Mouse (Mus musculus): ENCODE measurements around the gene Zfp607b.
A peak's percentile ranks its signal among the peaks of the same experiment; 100 is the strongest.

DNA sequence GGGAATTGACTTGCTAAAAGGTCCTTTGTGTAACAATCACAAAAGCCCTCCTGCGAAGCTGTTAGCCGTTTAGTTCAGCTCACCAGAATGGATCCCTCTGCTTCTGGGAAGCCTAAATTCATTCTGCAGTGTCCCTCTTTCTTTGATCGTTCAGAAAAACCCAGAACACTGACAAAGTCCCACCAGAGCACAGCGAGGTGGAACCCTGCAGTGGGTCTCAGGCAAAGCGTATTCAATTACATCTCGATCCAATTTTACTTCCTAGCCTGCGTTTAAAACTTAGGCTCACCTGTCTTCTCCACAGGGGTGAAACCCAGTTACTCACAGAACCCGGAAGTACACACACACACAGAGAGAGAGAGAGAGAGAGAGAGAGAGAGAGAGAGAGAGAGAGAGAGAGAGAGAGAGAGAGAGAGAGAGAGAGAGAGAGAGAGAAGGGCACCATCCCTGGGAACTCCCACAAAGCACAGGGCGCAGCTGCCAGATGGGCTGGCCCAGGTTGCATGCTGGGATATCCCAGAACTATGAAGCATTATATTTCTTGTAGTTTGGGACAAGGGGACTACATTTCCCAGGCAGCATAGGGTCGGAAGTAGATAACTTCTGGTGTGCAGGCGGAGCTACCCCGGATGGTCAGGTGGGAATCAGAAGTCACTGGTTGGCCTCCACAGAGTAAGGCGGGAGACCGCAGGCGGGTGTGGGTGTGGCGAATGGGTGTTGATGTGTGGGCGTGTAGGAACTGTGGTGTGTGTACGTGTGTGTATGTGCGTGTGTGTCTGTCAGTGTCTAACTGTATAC, at the start of gene Zfp607b:
- TF ChIP-seq CTCF (IDR thresholded peaks at IDR 0.05; ENCODE audit: insufficient read depth, low read length) (no peak), POLR2A (IDR thresholded peaks at IDR 0.05; ENCODE audit: borderline replicate concordance, extremely low read depth, low read depth, low read length) (peak; percentile 52; the same call in 1 of the 2 replicates)
